Mouse (Mus musculus) stomach, postnatal 0 days (tissue): ENCODE data around the gene Mroh7. TPM values are rescaled to one million over a fixed set of nuclear protein-coding genes. Genes with fewer than 3 reads are reported as not detected.

Experiments
- ATAC-seq: fragments of 200-750 bp; cut with Nextera tagmentation; 2 replicates; pipeline ENCODE4 v1.8.0; 2017; ENCODE audit not compliant: low FRiP score, low TSS enrichment
- DNase-seq: peaks from one replicate; pipeline ENCODE4 v3.0.0-alpha.2; 2016; ENCODE audit warnings: low spot score
- H3K27ac ChIP-seq: fragments of 300-500 bp; sonication (generic); replicated peaks from 2 replicates; pipeline ENCODE4 v1.5.1; 2014; ENCODE audit warnings: mild to moderate bottlenecking, control low read depth
- H3K27me3 ChIP-seq: fragments of 300-500 bp; sonication (generic); 2 replicates; pipeline ENCODE4 v1.6.1; 2014; ENCODE audit warnings: low read length; ENCODE audit not compliant: control insufficient read depth, insufficient read depth
- H3K36me3 ChIP-seq: fragments of 300-500 bp; sonication (generic); 2 replicates; pipeline ENCODE4 v1.6.1; 2014; ENCODE audit warnings: low read length, mixed read lengths; ENCODE audit not compliant: control insufficient read depth, insufficient read depth
- H3K4me1 ChIP-seq: fragments of 300-500 bp; sonication (generic); replicated peaks from 2 replicates; pipeline ENCODE4 v1.6.1; 2014; ENCODE audit warnings: antibody characterized with exemption; ENCODE audit not compliant: control insufficient read depth, insufficient read depth
- H3K4me2 ChIP-seq: fragments of 300-500 bp; sonication (generic); replicated peaks from 2 replicates; pipeline ENCODE4 v1.6.1; 2014; ENCODE audit warnings: low read depth, mild to moderate bottlenecking, control low read depth, moderate library complexity
- H3K4me3 ChIP-seq: fragments of 300-500 bp; sonication (generic); 2 replicates; pipeline ENCODE4 v1.5.1; 2014; ENCODE audit warnings: low read depth, low read length, control low read depth
- H3K9ac ChIP-seq: fragments of 300-500 bp; sonication (generic); 2 replicates; pipeline ENCODE4 v1.6.1; 2014; ENCODE audit warnings: mild to moderate bottlenecking, low read length, control low read depth, mixed read lengths
- H3K9me3 ChIP-seq: fragments of 300-500 bp; sonication (generic); 2 replicates; pipeline ENCODE4 v1.6.1; 2016; ENCODE audit warnings: low read length; ENCODE audit not compliant: control insufficient read depth
- CTCF ChIP-seq: IDR thresholded peaks from 2 replicates; pipeline ENCODE4 v1.5.1; 2016; ENCODE audit warnings: antibody characterized with exemption, low read depth, mild to moderate bottlenecking, moderate library complexity
- EP300 ChIP-seq: optimal IDR thresholded peaks from 2 replicates; pipeline ENCODE3; 2016; ENCODE audit warnings: antibody characterized with exemption
- WGBS: fragments of 180-500 bp; shearing (Covaris S2); extraction: QIAGEN DNeasy Blood & Tissue Kit; methylation state at CpG from one replicate; pipeline ENCODE4 v1.1.7; 2014; 5-methylcytosine and 5-hydroxymethylcytosine counted together
- polyA plus RNA-seq: library from polyadenylated mRNA; unstranded; fragments of >200 nt; fragmentation: Nextera tagmentation; extraction: Ambion mirVana; gene quantifications from 2 replicates; pipeline ENCODE4 v1.2.1, GENCODE M21; 2015

Gene Mroh7
- polyA plus RNA-seq, 1 experiment from 2014 or later: 0.15 TPM

GRCm38 (mm10) chr4:106707957-106708356 lies 22.8 kb downstream of the Mroh7 start:
- no peaks in the 10 kb centered on the region for H3K27me3 ChIP-seq
- H3K9ac ChIP-seq: no peak overlapping the region
- DNase-seq: no peak
- H3K4me3 ChIP-seq: no peak overlapping the region
- H3K36me3 ChIP-seq: no peaks in the 10 kb centered on the region
- WGBS: 40% methylated on average over 5 of the region's 5 CpGs
- no peaks in the 10 kb centered on the region for H3K9me3 ChIP-seq
- H3K4me1 ChIP-seq: no peaks in the 10 kb centered on the region
- H3K4me2 ChIP-seq: peak overlapping the region; percentile 25; the same call in 1 of the 2 replicates
- TF ChIP-seq CTCF (no peak), EP300 (no peak)
- H3K27ac ChIP-seq: no peak overlapping the region
- ATAC-seq: peak; percentile 73

GRCm38 (mm10) chr4:106705096-106705665 lies 25.5 kb downstream of the Mroh7 start:
- no peak for ATAC-seq
- WGBS: 31% methylated on average over 8 of the region's 8 CpGs
- no peak overlapping the region for H3K27ac ChIP-seq

GRCm38 (mm10) chr4:106704416-106704815 lies 26.3 kb downstream of the Mroh7 start:
- ATAC-seq (no peak), DNase-seq (no peak)
- WGBS: 51% methylated on average over 11 of the region's 11 CpGs
- Histone ChIP-seq H3K27ac (no peak overlapping the region), H3K9me3 (no peaks in the 10 kb centered on the region), H3K27me3 (no peaks in the 10 kb centered on the region), H3K4me2 (no peak overlapping the region), H3K4me1 (no peaks in the 10 kb centered on the region), H3K36me3 (no peaks in the 10 kb centered on the region), H3K4me3 (no peak overlapping the region), H3K9ac (no peak overlapping the region)
- TF ChIP-seq EP300 (no peak), CTCF (no peak)

More at GRCm38 (mm10) chr4:106705096-106705665, 25.5 kb downstream of the Mroh7 start:
- no peaks in the 10 kb centered on the region for H3K9me3 ChIP-seq
- H3K4me1 ChIP-seq: no peaks in the 10 kb centered on the region
- no peak overlapping the region for H3K4me2 ChIP-seq
- no peak for DNase-seq
- H3K9ac ChIP-seq: no peak overlapping the region
- TF ChIP-seq CTCF (no peak), EP300 (no peak)
- no peaks in the 10 kb centered on the region for H3K27me3 ChIP-seq
- no peak overlapping the region for H3K4me3 ChIP-seq
- no peaks in the 10 kb centered on the region for H3K36me3 ChIP-seq

DNA sequence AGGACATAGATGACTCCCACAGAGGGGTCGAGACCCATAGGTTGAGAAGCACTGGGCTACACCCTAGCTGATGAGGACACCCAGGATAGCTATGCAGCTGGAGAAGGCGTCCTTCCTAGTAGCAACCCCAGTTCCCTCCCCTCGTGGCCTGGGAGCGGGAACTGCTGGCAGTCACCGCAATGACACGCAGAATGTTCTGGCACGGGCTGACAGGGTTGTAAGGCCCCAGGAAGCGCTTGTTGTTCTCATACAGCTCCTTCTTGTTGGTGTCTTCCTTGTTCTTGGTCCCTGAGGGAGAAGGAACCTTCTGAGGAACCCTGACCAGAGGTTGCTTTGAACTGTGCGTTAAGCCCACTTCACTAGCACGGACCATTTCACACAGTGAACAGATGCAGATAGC lies 26.8 kb downstream of the Mroh7 start:
- Histone ChIP-seq H3K4me2 (no peak overlapping the region), H3K9me3 (no peaks in the 10 kb centered on the region), H3K36me3 (no peaks in the 10 kb centered on the region), H3K9ac (no peak overlapping the region), H3K4me3 (no peak overlapping the region), H3K27me3 (no peaks in the 10 kb centered on the region), H3K27ac (no peak overlapping the region), H3K4me1 (no peaks in the 10 kb centered on the region)
- no peak for ATAC-seq
- TF ChIP-seq EP300: no peak
- TF ChIP-seq CTCF: no peak
- WGBS: 73% methylated on average over 10 of the region's 10 CpGs
- no peak for DNase-seq

DNA sequence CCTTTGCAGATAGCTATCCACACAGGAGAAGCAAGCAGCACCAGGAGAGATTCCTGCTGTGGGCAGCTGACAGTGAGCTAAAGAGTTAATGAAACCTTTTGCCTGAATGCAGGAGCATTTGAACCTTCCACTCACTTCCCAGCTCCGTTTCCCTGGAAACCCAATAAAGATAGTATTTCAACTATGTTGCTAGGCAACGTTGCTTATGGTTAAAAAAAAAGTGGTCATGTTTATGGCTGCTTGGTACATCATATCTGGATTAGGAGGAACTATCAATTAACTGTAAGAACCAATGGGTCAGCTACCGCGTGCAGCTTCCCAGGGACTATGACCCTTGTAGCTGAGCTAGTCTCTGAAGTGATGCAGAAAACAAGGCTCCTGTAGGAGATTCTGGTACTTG lies 29.9 kb downstream of the Mroh7 start:
- no peak for TF ChIP-seq EP300
- TF ChIP-seq CTCF: no peak
- Histone ChIP-seq H3K4me1 (no peaks in the 10 kb centered on the region), H3K27ac (no peak overlapping the region), H3K4me3 (no peak overlapping the region), H3K27me3 (no peaks in the 10 kb centered on the region), H3K9me3 (no peaks in the 10 kb centered on the region), H3K4me2 (no peak overlapping the region), H3K9ac (no peak overlapping the region), H3K36me3 (no peaks in the 10 kb centered on the region)
- ATAC-seq (no peak), DNase-seq (no peak)
- 23% methylated on average over 4 of the region's 4 CpGs for WGBS

GRCm38 (mm10) chr4:106699989-106700388 lies 30.7 kb downstream of the Mroh7 start:
- Histone ChIP-seq H3K36me3 (no peaks in the 10 kb centered on the region), H3K27me3 (no peaks in the 10 kb centered on the region), H3K4me3 (no peak overlapping the region), H3K4me1 (no peaks in the 10 kb centered on the region), H3K27ac (no peak overlapping the region), H3K4me2 (no peak overlapping the region), H3K9me3 (no peaks in the 10 kb centered on the region), H3K9ac (no peak overlapping the region)
- WGBS: 19% methylated on average over 9 of the region's 9 CpGs
- peak; percentile 77 for ATAC-seq
- TF ChIP-seq CTCF (peak; percentile 72), EP300 (no peak)
- DNase-seq: peak; percentile 76
